Mouse (Mus musculus): ENCODE results near the gene Ptpn3. TPM values are rescaled to one million over a fixed set of nuclear protein-coding genes. Genes with fewer than 3 reads are reported as not detected.

Ptpn3 gene
- total RNA-seq, 1 experiment: 13.6 TPM

DNA sequence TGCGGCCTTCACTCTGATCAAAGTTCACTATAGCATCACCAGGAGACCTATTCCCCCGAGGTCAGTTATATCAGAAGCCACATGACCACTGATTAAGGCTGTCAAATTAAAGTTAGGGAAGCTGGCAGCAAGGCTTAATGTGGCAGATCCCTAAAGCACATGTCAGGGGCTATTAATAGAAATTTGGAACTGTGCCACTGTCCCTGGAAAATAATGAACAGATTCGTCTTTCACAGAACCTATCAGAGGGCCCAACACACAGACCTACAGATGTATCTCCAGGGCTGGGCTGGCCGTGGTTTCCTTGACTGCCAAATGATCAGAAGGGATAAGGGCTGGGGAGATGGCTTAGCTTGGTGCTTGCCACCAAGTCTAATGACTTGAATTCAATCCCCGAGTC is 65.1 kb downstream of the Ptpn3 start:
- TF ChIP-seq MAFK (IDR thresholded peaks at IDR 0.05; ENCODE audit: insufficient read depth, low read depth, low read length) (no peak), HCFC1 (IDR thresholded peaks at IDR 0.05; ENCODE audit: borderline replicate concordance, insufficient read depth, low read length) (no peak), ZC3H11A (IDR thresholded peaks at IDR 0.05; ENCODE audit: borderline replicate concordance, low read depth, low read length) (no peak)

GRCm38 (mm10) chr4:57235741-57236140 is 65.9 kb downstream of the Ptpn3 start:
- DNase-seq (ENCODE audit: low read depth, low spot score): no peak
- in situ Hi-C loops (cut with MboI; ENCODE audit: low sequenced_read_pairs in 2 of 2, unreplicated experiment in 2 of 2): no loop called here
- TF ChIP-seq HCFC1 (IDR thresholded peaks at IDR 0.05; ENCODE audit: borderline replicate concordance, insufficient read depth, low read length) (no peak), ZC3H11A (IDR thresholded peaks at IDR 0.05; ENCODE audit: borderline replicate concordance, low read depth, low read length) (no peak)
- H3K4me3 ChIP-seq (ENCODE audit: insufficient read depth in 1 of 2, low read depth in 1 of 2, low read length in 2 of 2, poor library complexity in 1 of 2, severe bottlenecking in 1 of 2): no peak overlapping the region
- no peaks in the 10 kb centered on the region for H3K9me3 ChIP-seq (ENCODE audit: control insufficient read depth, insufficient read depth, low read depth, low read length)
- no peak overlapping the region for H3K9ac ChIP-seq (ENCODE audit: insufficient read depth, low read depth, low read length, poor library complexity, severe bottlenecking)
- peaks cover 23% of the 10 kb centered on the region for H3K36me3 ChIP-seq (ENCODE audit: control insufficient read depth, insufficient read depth, low read length, poor library complexity, severe bottlenecking)
- peaks cover 2 to 3% of the 10 kb centered on the region in 2 experiments; a peak in 1 of 4 replicates for H3K4me1 ChIP-seq (ENCODE audit: control insufficient read depth in 2 of 2, insufficient read depth in 2 of 2, low read length in 2 of 2, poor library complexity in 1 of 2)
- no peak overlapping the region for H3K27ac ChIP-seq (ENCODE audit: insufficient read depth, low read depth, low read length, poor library complexity, severe bottlenecking)

More for the DNA sequence above, 65.1 kb downstream of the Ptpn3 start:
- Histone ChIP-seq H3K4me3 (ENCODE audit: insufficient read depth in 1 of 2, low read depth in 1 of 2, low read length in 2 of 2, poor library complexity in 1 of 2, severe bottlenecking in 1 of 2) (no peak overlapping the region), H3K4me1 (ENCODE audit: control insufficient read depth in 2 of 2, insufficient read depth in 2 of 2, low read length in 2 of 2, poor library complexity in 1 of 2) (peaks cover 2 to 3% of the 10 kb centered on the region in 2 experiments; a peak in 1 of 4 replicates), H3K9ac (ENCODE audit: insufficient read depth, low read depth, low read length, poor library complexity, severe bottlenecking) (no peak overlapping the region), H3K27ac (ENCODE audit: insufficient read depth, low read depth, low read length, poor library complexity, severe bottlenecking) (no peak overlapping the region), H3K36me3 (ENCODE audit: control insufficient read depth, insufficient read depth, low read length, poor library complexity, severe bottlenecking) (peaks cover 21% of the 10 kb centered on the region), H3K9me3 (ENCODE audit: control insufficient read depth, insufficient read depth, low read depth, low read length) (no peaks in the 10 kb centered on the region)
- DNase-seq (ENCODE audit: low read depth, low spot score): no peak
- in situ Hi-C loops (cut with MboI; ENCODE audit: low sequenced_read_pairs in 2 of 2, unreplicated experiment in 2 of 2): no loop called here

- TF ChIP-seq CHD2 (IDR thresholded peaks at IDR 0.05; ENCODE audit: low read depth, low read length): no peak
- TF ChIP-seq HCFC1 (IDR thresholded peaks at IDR 0.05; ENCODE audit: borderline replicate concordance, insufficient read depth, low read length): no peak
- no peak for TF ChIP-seq ZC3H11A (IDR thresholded peaks at IDR 0.05; ENCODE audit: borderline replicate concordance, low read depth, low read length)
- no peak for TF ChIP-seq MAFK (IDR thresholded peaks at IDR 0.05; ENCODE audit: insufficient read depth, low read depth, low read length)
- no peak for TF ChIP-seq ZNF384 (IDR thresholded peaks at IDR 0.05; ENCODE audit: low read depth, low read length)
- Histone ChIP-seq H3K36me3 (ENCODE audit: control insufficient read depth, insufficient read depth, low read length, poor library complexity, severe bottlenecking) (peaks cover 21% of the 10 kb centered on the region), H3K4me3 (ENCODE audit: insufficient read depth in 1 of 2, low read depth in 1 of 2, low read length in 2 of 2, poor library complexity in 1 of 2, severe bottlenecking in 1 of 2) (no peak overlapping the region), H3K27ac (ENCODE audit: insufficient read depth, low read depth, low read length, poor library complexity, severe bottlenecking) (no peak overlapping the region), H3K9me3 (ENCODE audit: control insufficient read depth, insufficient read depth, low read depth, low read length) (no peaks in the 10 kb centered on the region), H3K4me1 (ENCODE audit: control insufficient read depth in 2 of 2, insufficient read depth in 2 of 2, low read length in 2 of 2, poor library complexity in 1 of 2) (peaks cover 2 to 3% of the 10 kb centered on the region in 2 experiments; a peak in 1 of 4 replicates), H3K9ac (ENCODE audit: insufficient read depth, low read depth, low read length, poor library complexity, severe bottlenecking) (no peak overlapping the region)
- no peak for DNase-seq (ENCODE audit: low read depth, low spot score)
- in situ Hi-C loops (cut with MboI; ENCODE audit: low sequenced_read_pairs in 2 of 2, unreplicated experiment in 2 of 2): no loop called here
Measured at GRCm38 (mm10) chr4:57234348-57234747, 67.3 kb downstream of the Ptpn3 start.

GRCm38 (mm10) chr4:57232439-57232838 is 69.2 kb downstream of the Ptpn3 start:
- Histone ChIP-seq H3K4me1 (ENCODE audit: control insufficient read depth in 2 of 2, insufficient read depth in 2 of 2, low read length in 2 of 2, poor library complexity in 1 of 2) (peaks cover 2 to 3% of the 10 kb centered on the region in 2 experiments; a peak in 1 of 4 replicates), H3K27ac (ENCODE audit: insufficient read depth, low read depth, low read length, poor library complexity, severe bottlenecking) (no peak overlapping the region), H3K9ac (ENCODE audit: insufficient read depth, low read depth, low read length, poor library complexity, severe bottlenecking) (no peak overlapping the region), H3K9me3 (ENCODE audit: control insufficient read depth, insufficient read depth, low read depth, low read length) (no peaks in the 10 kb centered on the region), H3K36me3 (ENCODE audit: control insufficient read depth, insufficient read depth, low read length, poor library complexity, severe bottlenecking) (peaks cover 16% of the 10 kb centered on the region), H3K4me3 (ENCODE audit: insufficient read depth in 1 of 2, low read depth in 1 of 2, low read length in 2 of 2, poor library complexity in 1 of 2, severe bottlenecking in 1 of 2) (no peak overlapping the region)
- TF ChIP-seq ZC3H11A (IDR thresholded peaks at IDR 0.05; ENCODE audit: borderline replicate concordance, low read depth, low read length) (no peak), MAFK (IDR thresholded peaks at IDR 0.05; ENCODE audit: insufficient read depth, low read depth, low read length) (no peak), HCFC1 (IDR thresholded peaks at IDR 0.05; ENCODE audit: borderline replicate concordance, insufficient read depth, low read length) (no peak), ZNF384 (IDR thresholded peaks at IDR 0.05; ENCODE audit: low read depth, low read length) (no peak)
- DNase-seq (ENCODE audit: low read depth, low spot score): no peak
- in situ Hi-C loops (cut with MboI; ENCODE audit: low sequenced_read_pairs in 2 of 2, unreplicated experiment in 2 of 2): no loop called here

DNA sequence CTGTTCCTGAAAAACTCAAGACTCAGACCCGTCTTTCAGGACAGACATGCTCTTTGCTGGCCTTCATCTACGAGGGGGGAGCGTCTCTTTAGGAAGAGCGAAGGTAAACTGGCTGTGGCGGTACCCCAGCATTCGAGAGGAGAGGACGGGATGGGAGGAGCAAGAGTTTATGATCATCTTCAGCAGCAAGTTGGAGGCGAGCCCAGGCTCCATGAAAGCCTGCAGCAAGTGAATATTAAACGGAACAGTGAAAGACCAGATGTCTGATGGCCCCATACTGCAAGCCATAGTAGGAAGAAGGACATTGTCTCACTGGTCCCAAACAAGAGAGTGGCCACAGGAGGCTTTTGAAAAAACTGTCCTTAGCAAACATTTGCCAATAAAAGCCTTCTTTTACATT is 70.3 kb downstream of the Ptpn3 start:
- Histone ChIP-seq H3K27ac (ENCODE audit: insufficient read depth, low read depth, low read length, poor library complexity, severe bottlenecking) (no peak overlapping the region), H3K9ac (ENCODE audit: insufficient read depth, low read depth, low read length, poor library complexity, severe bottlenecking) (no peak overlapping the region), H3K36me3 (ENCODE audit: control insufficient read depth, insufficient read depth, low read length, poor library complexity, severe bottlenecking) (peaks cover 16% of the 10 kb centered on the region), H3K9me3 (ENCODE audit: control insufficient read depth, insufficient read depth, low read depth, low read length) (no peaks in the 10 kb centered on the region), H3K4me1 (ENCODE audit: control insufficient read depth in 2 of 2, insufficient read depth in 2 of 2, low read length in 2 of 2, poor library complexity in 1 of 2) (peaks cover 2 to 3% of the 10 kb centered on the region in 2 experiments; a peak in 1 of 4 replicates), H3K4me3 (ENCODE audit: insufficient read depth in 1 of 2, low read depth in 1 of 2, low read length in 2 of 2, poor library complexity in 1 of 2, severe bottlenecking in 1 of 2) (no peak overlapping the region)
- DNase-seq (ENCODE audit: low read depth, low spot score): no peak
- in situ Hi-C loops (cut with MboI; ENCODE audit: low sequenced_read_pairs in 2 of 2, unreplicated experiment in 2 of 2): no loop called here
- TF ChIP-seq HCFC1 (IDR thresholded peaks at IDR 0.05; ENCODE audit: borderline replicate concordance, insufficient read depth, low read length) (no peak), CHD2 (IDR thresholded peaks at IDR 0.05; ENCODE audit: low read depth, low read length) (no peak), MAFK (IDR thresholded peaks at IDR 0.05; ENCODE audit: insufficient read depth, low read depth, low read length) (no peak), ZNF384 (IDR thresholded peaks at IDR 0.05; ENCODE audit: low read depth, low read length) (no peak), ZC3H11A (IDR thresholded peaks at IDR 0.05; ENCODE audit: borderline replicate concordance, low read depth, low read length) (no peak)
